Mouse (Mus musculus) heart, embryonic 11.5 days (tissue): ENCODE data around the gene Gm9945. TPM values are rescaled to one million over a fixed set of nuclear protein-coding genes. Genes with fewer than 3 reads are reported as not detected.
A peak's percentile ranks its signal among the peaks of the same experiment; 100 is the strongest.

Experiments
- ATAC-seq: fragments of 200-750 bp; cut with Nextera tagmentation; replicated peaks from 2 replicates; pipeline ENCODE4 v1.8.0; 2017; ENCODE audit warnings: moderate library complexity; ENCODE audit not compliant: insufficient number of reproducible peaks, low FRiP score, low TSS enrichment
- H3K27ac ChIP-seq: fragments of 300-500 bp; sonication (generic); 2 replicates; pipeline ENCODE4 v1.5.1; 2014; ENCODE audit warnings: mild to moderate bottlenecking, low read depth, low read length
- H3K27me3 ChIP-seq: fragments of 300-500 bp; sonication (generic); 2 replicates; pipeline ENCODE4 v1.6.1; 2014; ENCODE audit warnings: mild to moderate bottlenecking, low read length, mixed read lengths; ENCODE audit not compliant: control insufficient read depth, insufficient read depth
- H3K36me3 ChIP-seq: fragments of 300-500 bp; sonication (generic); 2 replicates; pipeline ENCODE4 v1.6.1; 2014; ENCODE audit warnings: mild to moderate bottlenecking, low read length, moderate library complexity, mixed read lengths; ENCODE audit not compliant: control insufficient read depth, insufficient read depth
- H3K4me1 ChIP-seq: fragments of 300-500 bp; sonication (generic); 2 replicates; pipeline ENCODE4 v1.6.1; 2014; ENCODE audit warnings: low read length; ENCODE audit not compliant: control insufficient read depth, insufficient read depth
- H3K4me2 ChIP-seq: fragments of 300-500 bp; sonication (generic); 2 replicates; pipeline ENCODE4 v1.6.1; 2014; ENCODE audit warnings: mild to moderate bottlenecking, moderate library complexity
- H3K4me3 ChIP-seq: fragments of 300-500 bp; sonication (generic); 2 replicates; pipeline ENCODE4 v1.5.1; 2014; ENCODE audit warnings: low read depth, low read length
- H3K9ac ChIP-seq: fragments of 300-500 bp; sonication (generic); 2 replicates; pipeline ENCODE4 v1.6.1; 2014; ENCODE audit warnings: mild to moderate bottlenecking, low read depth, low read length, moderate library complexity
- H3K9me3 ChIP-seq: fragments of 300-500 bp; sonication (generic); replicated peaks from 2 replicates; pipeline ENCODE4 v1.6.1; 2016; ENCODE audit warnings: low read length; ENCODE audit not compliant: control insufficient read depth
- WGBS: fragments of 180-500 bp; shearing (Covaris S2); extraction: QIAGEN DNeasy Blood & Tissue Kit; methylation state at CpG from one replicate; pipeline ENCODE4 v1.1.7; 2014; ENCODE audit not compliant: insufficient replicate concordance; 5-methylcytosine and 5-hydroxymethylcytosine counted together
- polyA plus RNA-seq: library from polyadenylated mRNA; unstranded; fragments of >200 nt; fragmentation: Nextera tagmentation; extraction: Ambion mirVana; gene quantifications from 2 replicates; pipeline ENCODE4 v1.2.1, GENCODE M21; 2014

The Gm9945 gene
- polyA plus RNA-seq, 1 experiment from 2014 or later: 0.29 TPM

GRCm38 (mm10) chr11:53521120-53521820, 41.3 kb downstream of the Gm9945 start:
- Histone ChIP-seq H3K27ac (0 out of 2 replicates have a peak overlapping the region, but pooled peaks have one; percentile 8), H3K4me1 (peaks cover 47% of the 10 kb centered on the region), H3K36me3 (no peaks in the 10 kb centered on the region), H3K4me2 (peak overlapping the region; percentile 84), H3K9ac (peak overlapping the region; percentile 39; the same call in 1 of the 2 replicates), H3K27me3 (no peaks in the 10 kb centered on the region), H3K4me3 (peak overlapping the region; percentile 81), H3K9me3 (no peaks in the 10 kb centered on the region)
- no peak for ATAC-seq
- 30% methylated on average over 16 of the region's 16 CpGs for WGBS

GRCm38 (mm10) chr11:53521821-53522131, 41.8 kb downstream of the Gm9945 start:
- Histone ChIP-seq H3K4me1 (peaks cover 46% of the 10 kb centered on the region), H3K27me3 (no peaks in the 10 kb centered on the region), H3K9ac (no peak overlapping the region), H3K36me3 (no peaks in the 10 kb centered on the region), H3K9me3 (no peaks in the 10 kb centered on the region), H3K27ac (no peak overlapping the region), H3K4me2 (peak overlapping the region; percentile 84), H3K4me3 (no peak overlapping the region)
- ATAC-seq: no peak
- WGBS: 40% methylated on average over 7 of the region's 7 CpGs

GRCm38 (mm10) chr11:53522362-53522761, 42.4 kb downstream of the Gm9945 start:
- H3K36me3 ChIP-seq: no peaks in the 10 kb centered on the region
- H3K4me2 ChIP-seq: no peak overlapping the region
- peaks cover 44% of the 10 kb centered on the region for H3K4me1 ChIP-seq
- no peaks in the 10 kb centered on the region for H3K9me3 ChIP-seq
- WGBS: 81% methylated on average over 3 of the region's 3 CpGs
- no peak overlapping the region for H3K4me3 ChIP-seq
- no peak overlapping the region for H3K9ac ChIP-seq
- ATAC-seq: no peak
- no peaks in the 10 kb centered on the region for H3K27me3 ChIP-seq
- H3K27ac ChIP-seq: no peak overlapping the region

DNA sequence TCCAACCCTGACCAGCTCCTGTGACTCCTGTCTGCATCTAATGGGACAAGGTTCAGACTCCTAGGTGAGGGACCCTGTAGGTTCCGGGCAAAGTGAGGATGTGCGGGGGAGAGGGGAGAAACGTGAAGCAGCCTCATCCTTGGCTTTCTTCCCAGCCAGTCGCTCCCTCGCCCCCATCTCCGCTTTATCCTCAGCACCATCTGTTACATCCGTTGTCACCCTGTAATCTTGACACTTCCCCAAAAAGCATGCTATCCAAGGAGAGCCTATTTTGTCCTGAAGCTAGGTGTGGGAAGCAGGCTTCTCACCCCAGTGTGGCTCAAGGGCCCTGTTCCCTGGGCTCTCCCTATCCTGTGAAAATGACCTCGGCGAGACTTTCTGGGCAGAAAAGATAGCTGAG, 43.0 kb downstream of the Gm9945 start:
- no peaks in the 10 kb centered on the region for H3K27me3 ChIP-seq
- H3K9ac ChIP-seq: no peak overlapping the region
- ATAC-seq: no peak
- H3K36me3 ChIP-seq: no peaks in the 10 kb centered on the region
- H3K4me2 ChIP-seq: no peak overlapping the region
- H3K27ac ChIP-seq: no peak overlapping the region
- H3K4me1 ChIP-seq: peaks cover 47% of the 10 kb centered on the region
- H3K9me3 ChIP-seq: no peaks in the 10 kb centered on the region
- no peak overlapping the region for H3K4me3 ChIP-seq
- WGBS: 30% methylated on average over 9 of the region's 9 CpGs

GRCm38 (mm10) chr11:53523545-53524405, 43.8 kb downstream of the Gm9945 start:
- no peaks in the 10 kb centered on the region for H3K9me3 ChIP-seq
- no peak for ATAC-seq
- no peak overlapping the region for H3K4me2 ChIP-seq
- no peaks in the 10 kb centered on the region for H3K36me3 ChIP-seq
- 80% methylated on average over 14 of the region's 14 CpGs for WGBS
- H3K27ac ChIP-seq: no peak overlapping the region
- peaks cover 53% of the 10 kb centered on the region for H3K4me1 ChIP-seq
- no peak overlapping the region for H3K4me3 ChIP-seq
- H3K9ac ChIP-seq: no peak overlapping the region
- no peaks in the 10 kb centered on the region for H3K27me3 ChIP-seq

DNA sequence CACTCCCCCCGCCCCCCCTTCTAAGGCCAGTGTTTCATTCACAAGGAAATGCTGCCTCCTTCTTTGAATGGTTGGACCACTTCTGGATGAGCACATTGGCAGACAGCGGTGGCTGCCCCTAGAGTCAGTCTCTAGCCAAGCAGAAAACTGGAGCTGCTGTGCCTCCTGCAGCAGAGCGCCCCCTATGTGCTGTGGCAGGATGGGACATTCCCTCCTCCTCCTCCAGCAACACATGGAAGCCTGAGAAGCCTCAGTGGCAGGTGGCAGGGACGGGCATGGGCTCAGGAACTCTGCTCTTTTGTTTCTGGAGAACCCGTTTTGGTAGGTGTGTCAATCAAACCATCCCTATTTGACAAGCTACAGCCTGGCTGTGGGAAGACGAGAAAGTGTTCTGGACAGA, 44.9 kb downstream of the Gm9945 start:
- Histone ChIP-seq H3K4me2 (no peak overlapping the region), H3K36me3 (no peaks in the 10 kb centered on the region), H3K4me3 (no peak overlapping the region), H3K4me1 (peaks cover 57% of the 10 kb centered on the region), H3K9me3 (no peaks in the 10 kb centered on the region), H3K27me3 (no peaks in the 10 kb centered on the region), H3K27ac (0 out of 2 replicates have a peak overlapping the region, but pooled peaks have one; percentile 5), H3K9ac (no peak overlapping the region)
- no peak for ATAC-seq
- WGBS: 68% methylated on average over 6 of the region's 6 CpGs

GRCm38 (mm10) chr11:53525461-53525860, 45.5 kb downstream of the Gm9945 start:
- Histone ChIP-seq H3K4me1 (peaks cover 58% of the 10 kb centered on the region), H3K9ac (no peak overlapping the region; the same call in 1 of the 2 replicates), H3K4me3 (no peak overlapping the region), H3K4me2 (no peak overlapping the region), H3K27me3 (no peaks in the 10 kb centered on the region), H3K36me3 (no peaks in the 10 kb centered on the region), H3K9me3 (no peaks in the 10 kb centered on the region), H3K27ac (0 out of 2 replicates have a peak overlapping the region, but pooled peaks have one; percentile 51)
- ATAC-seq: no peak
- 36% methylated on average over 4 of the region's 4 CpGs for WGBS

- no peaks in the 10 kb centered on the region for H3K9me3 ChIP-seq
- H3K4me1 ChIP-seq: peaks cover 34% of the 10 kb centered on the region
- H3K27me3 ChIP-seq: no peaks in the 10 kb centered on the region
- H3K36me3 ChIP-seq: no peaks in the 10 kb centered on the region; the same call in 1 of the 2 replicates
- no peak overlapping the region for H3K4me3 ChIP-seq
- no peak overlapping the region for H3K9ac ChIP-seq
- no peak overlapping the region for H3K27ac ChIP-seq
- WGBS: 46% methylated on average over 9 of the region's 9 CpGs
- ATAC-seq: no peak
- no peak overlapping the region for H3K4me2 ChIP-seq
Observed at GRCm38 (mm10) chr11:53528397-53529252, 48.7 kb downstream of the Gm9945 start.
